Mouse (Mus musculus) limb, embryonic 15.5 days (tissue): ENCODE results near the gene Rp9. TPM values are rescaled to one million over a fixed set of nuclear protein-coding genes. Genes with fewer than 3 reads are reported as not detected.

Experiments
- ATAC-seq: fragments of 200-750 bp; cut with Nextera tagmentation; 2 replicates; pipeline ENCODE4 v1.8.0; 2017; ENCODE audit warnings: low read depth, moderate TSS enrichment; ENCODE audit not compliant: insufficient number of reproducible peaks, low FRiP score, low TSS enrichment
- H3K27ac ChIP-seq: fragments of 300-500 bp; sonication (generic); 2 replicates; pipeline ENCODE4 v1.5.1; 2015; ENCODE audit warnings: moderate library complexity, mild to moderate bottlenecking, inconsistent platforms
- H3K27me3 ChIP-seq: fragments of 300-500 bp; sonication (generic); 2 replicates; pipeline ENCODE4 v1.6.1; 2015; ENCODE audit warnings: inconsistent platforms
- H3K36me3 ChIP-seq: fragments of 300-500 bp; sonication (generic); 2 replicates; pipeline ENCODE4 v1.6.1; 2015; ENCODE audit warnings: inconsistent platforms
- H3K4me1 ChIP-seq: fragments of 300-500 bp; sonication (generic); 2 replicates; pipeline ENCODE4 v1.6.1; 2015; ENCODE audit warnings: inconsistent platforms
- H3K4me2 ChIP-seq: fragments of 300-500 bp; sonication (generic); 2 replicates; pipeline ENCODE4 v1.6.1; 2015; ENCODE audit warnings: mild to moderate bottlenecking, inconsistent platforms
- H3K4me3 ChIP-seq: fragments of 300-500 bp; sonication (generic); 2 replicates; pipeline ENCODE4 v1.5.1; 2015; ENCODE audit warnings: mild to moderate bottlenecking, inconsistent platforms
- H3K9ac ChIP-seq: fragments of 300-500 bp; sonication (generic); 2 replicates; pipeline ENCODE4 v1.6.1; 2015; ENCODE audit warnings: inconsistent platforms
- H3K9me3 ChIP-seq: fragments of 300-500 bp; sonication (generic); 2 replicates; pipeline ENCODE4 v1.6.1; 2016; ENCODE audit warnings: inconsistent platforms
- WGBS: fragments of 180-500 bp; shearing (Covaris S2); methylation state at CpG from one replicate; pipeline ENCODE4 v1.1.7; 2015; 5-methylcytosine and 5-hydroxymethylcytosine counted together
- polyA plus RNA-seq: library from polyadenylated mRNA; unstranded; fragments of >200 nt; fragmentation: Nextera tagmentation; extraction: Ambion mirVana; gene quantifications from 2 replicates; pipeline ENCODE4 v1.2.1, GENCODE M21; 2015

Gene Rp9
- polyA plus RNA-seq, 1 experiment from 2014 or later: 63.0 TPM

- no peaks in the 10 kb centered on the region for H3K27me3 ChIP-seq
- 88% methylated on average over 12 of the region's 12 CpGs for WGBS
- no peak overlapping the region for H3K9ac ChIP-seq
- H3K27ac ChIP-seq: no peak overlapping the region
- no peaks in the 10 kb centered on the region for H3K4me1 ChIP-seq
- no peaks in the 10 kb centered on the region for H3K36me3 ChIP-seq
- H3K4me3 ChIP-seq: no peak overlapping the region
- no peak overlapping the region for H3K4me2 ChIP-seq
- H3K9me3 ChIP-seq: no peaks in the 10 kb centered on the region
- no peak for ATAC-seq
Observed at GRCm38 (mm10) chr9:22484562-22485308, 15.2 kb upstream of the Rp9 start.

- Histone ChIP-seq H3K9ac (no peak overlapping the region), H3K27me3 (no peaks in the 10 kb centered on the region), H3K27ac (no peak overlapping the region), H3K9me3 (no peaks in the 10 kb centered on the region), H3K4me2 (no peak overlapping the region), H3K36me3 (no peaks in the 10 kb centered on the region), H3K4me1 (no peaks in the 10 kb centered on the region), H3K4me3 (no peak overlapping the region)
- 92% methylated on average over 8 of the region's 8 CpGs for WGBS
- no peak for ATAC-seq
Observed at GRCm38 (mm10) chr9:22483866-22484561, 14.5 kb upstream of the Rp9 start.

GRCm38 (mm10) chr9:22478946-22479345 is 9.4 kb upstream of the Rp9 start:
- Histone ChIP-seq H3K27ac (no peak overlapping the region), H3K27me3 (no peaks in the 10 kb centered on the region), H3K9ac (no peak overlapping the region), H3K4me3 (no peak overlapping the region), H3K4me1 (0 out of 2 replicates have a peak, but pooled peaks cover 7% of the 10 kb centered on the region), H3K4me2 (no peak overlapping the region), H3K36me3 (no peaks in the 10 kb centered on the region), H3K9me3 (no peaks in the 10 kb centered on the region)
- no peak for ATAC-seq
- 91% methylated on average over 8 of the region's 8 CpGs for WGBS

GRCm38 (mm10) chr9:22476265-22476664 is 6.7 kb upstream of the Rp9 start:
- Histone ChIP-seq H3K4me3 (peak overlapping the region; percentile 57), H3K27ac (no peak overlapping the region), H3K9me3 (no peaks in the 10 kb centered on the region), H3K4me2 (peak overlapping the region; percentile 72), H3K36me3 (no peaks in the 10 kb centered on the region), H3K9ac (peak overlapping the region; percentile 58; the same call in 1 of the 2 replicates), H3K27me3 (no peaks in the 10 kb centered on the region), H3K4me1 (0 out of 2 replicates have a peak, but pooled peaks cover 7% of the 10 kb centered on the region)
- WGBS: 3% methylated on average over 10 of the region's 10 CpGs
- ATAC-seq: no peak

- no peaks in the 10 kb centered on the region for H3K9me3 ChIP-seq
- under 1% methylated on average over 25 of the region's 25 CpGs for WGBS
- H3K36me3 ChIP-seq: no peaks in the 10 kb centered on the region
- no peaks in the 10 kb centered on the region for H3K27me3 ChIP-seq
- H3K9ac ChIP-seq: peak within 1 kb of the TSS; percentile 58
- peak within 1 kb of the TSS; percentile 72 for H3K4me2 ChIP-seq
- peak within 1 kb of the TSS; percentile 68; the same call in 1 of the 2 replicates for H3K27ac ChIP-seq
- ATAC-seq: peak; percentile 96
- H3K4me3 ChIP-seq: peak within 1 kb of the TSS; percentile 57
- 0 out of 2 replicates have a peak, but pooled peaks cover 7% of the 10 kb centered on the region for H3K4me1 ChIP-seq
Observed at GRCm38 (mm10) chr9:22475424-22475868, 5.9 kb upstream of the Rp9 start, which contains the start of gene Bbs9. Gene Bbs9 (plus strand): TSS chr9:22475715.

GRCm38 (mm10) chr9:22468899-22469259 is 664 bp downstream of the Rp9 start:
- 76% methylated on average over 8 of the region's 8 CpGs for WGBS
- no peak overlapping the region for H3K4me2 ChIP-seq

GRCm38 (mm10) chr9:22468170-22468898 is 1.2 kb downstream of the Rp9 start:
- H3K36me3 ChIP-seq: peaks cover 21% of the 10 kb centered on the region
- peak overlapping the region; percentile 94 for H3K9ac ChIP-seq
- ATAC-seq: peak; percentile 86
- 4% methylated on average over 28 of the region's 43 CpGs for WGBS
- H3K4me2 ChIP-seq: peak overlapping the region; percentile 67
- H3K4me3 ChIP-seq: peak overlapping the region; percentile 89
- H3K9me3 ChIP-seq: no peaks in the 10 kb centered on the region
- H3K27ac ChIP-seq: peak overlapping the region; percentile 92
- no peaks in the 10 kb centered on the region for H3K27me3 ChIP-seq
- H3K4me1 ChIP-seq: 0 out of 2 replicates have a peak, but pooled peaks cover 6% of the 10 kb centered on the region

More at GRCm38 (mm10) chr9:22468899-22469259, 664 bp downstream of the Rp9 start:
- H3K27ac ChIP-seq: no peak overlapping the region
- no peak overlapping the region for H3K4me3 ChIP-seq
- H3K27me3 ChIP-seq: no peaks in the 10 kb centered on the region
- H3K9me3 ChIP-seq: no peaks in the 10 kb centered on the region
- ATAC-seq: no peak
- H3K9ac ChIP-seq: no peak overlapping the region
- 0 out of 2 replicates have a peak, but pooled peaks cover 6% of the 10 kb centered on the region for H3K4me1 ChIP-seq
- H3K36me3 ChIP-seq: peaks cover 16% of the 10 kb centered on the region

GRCm38 (mm10) chr9:22467371-22468169 is 2.0 kb downstream of the Rp9 start:
- H3K36me3 ChIP-seq: peaks cover 26% of the 10 kb centered on the region
- H3K27ac ChIP-seq: peak overlapping the region; percentile 92
- H3K9me3 ChIP-seq: no peaks in the 10 kb centered on the region
- ATAC-seq: peak; percentile 81
- WGBS: 1% methylated on average over 73 of the region's 73 CpGs
- peak overlapping the region; percentile 67 for H3K4me2 ChIP-seq
- H3K27me3 ChIP-seq: no peaks in the 10 kb centered on the region
- peak overlapping the region; percentile 94 for H3K9ac ChIP-seq
- 0 out of 2 replicates have a peak, but pooled peaks cover 6% of the 10 kb centered on the region for H3K4me1 ChIP-seq
- peak overlapping the region; percentile 89 for H3K4me3 ChIP-seq

- peaks cover 34% of the 10 kb centered on the region for H3K36me3 ChIP-seq
- H3K4me3 ChIP-seq: no peak overlapping the region
- H3K27me3 ChIP-seq: no peaks in the 10 kb centered on the region
- H3K9me3 ChIP-seq: no peaks in the 10 kb centered on the region
- no peak overlapping the region for H3K27ac ChIP-seq
- ATAC-seq: no peak
- whole genome bisulfite sequencing: 96% methylated on average over 5 of the region's 5 CpGs
- no peak overlapping the region for H3K9ac ChIP-seq
- H3K4me1 ChIP-seq: 0 out of 2 replicates have a peak, but pooled peaks cover 6% of the 10 kb centered on the region
- no peak overlapping the region for H3K4me2 ChIP-seq
Observed at GRCm38 (mm10) chr9:22466212-22466611, 3.3 kb downstream of the Rp9 start.

GRCm38 (mm10) chr9:22461946-22462345 is 7.6 kb downstream of the Rp9 start:
- whole genome bisulfite sequencing: 95% methylated on average over 3 of the region's 3 CpGs
- H3K27me3 ChIP-seq: no peaks in the 10 kb centered on the region
- H3K27ac ChIP-seq: no peak overlapping the region
- no peak for ATAC-seq
- H3K9ac ChIP-seq: no peak overlapping the region
- peaks cover 47% of the 10 kb centered on the region for H3K36me3 ChIP-seq
- H3K9me3 ChIP-seq: no peaks in the 10 kb centered on the region
- H3K4me2 ChIP-seq: no peak overlapping the region
- H3K4me3 ChIP-seq: no peak overlapping the region
- no peaks in the 10 kb centered on the region for H3K4me1 ChIP-seq
